Mouse (Mus musculus) olfactory bulb, adult 2 months (tissue): ENCODE measurements at regions not wholly inside any gene's neighbourhood (a gene's known extent, or its start where the extent isn't known, plus 50 kb on each side); places are given as distances from the start of the nearest gene placed in this dataset.

ENCODE experiments used
- H3K27ac ChIP-seq: fragments of 200-500 bp; 2 replicates; pipeline ENCODE4 v1.5.1; 2012; ENCODE audit warnings: low read depth, low read length; ENCODE audit not compliant: insufficient read depth
- H3K4me1 ChIP-seq: fragments of 200-500 bp; 2 replicates; pipeline ENCODE4 v1.6.1; 2012; ENCODE audit warnings: low read length; ENCODE audit not compliant: control insufficient read depth, insufficient read depth
- H3K4me3 ChIP-seq: fragments of 200-500 bp; 2 replicates; pipeline ENCODE4 v1.5.1; 2012; ENCODE audit warnings: mild to moderate bottlenecking, low read depth, low read length, moderate library complexity; ENCODE audit not compliant: insufficient read depth
- CTCF ChIP-seq: fragments of 200-500 bp; IDR thresholded peaks from 2 replicates; pipeline ENCODE4 v1.5.1; 2012; ENCODE audit warnings: low read depth, mild to moderate bottlenecking, low read length, moderate library complexity; ENCODE audit not compliant: insufficient read depth
- POLR2A ChIP-seq: fragments of 200-500 bp; IDR thresholded peaks from 2 replicates; pipeline ENCODE4 v1.6.1; 2012; ENCODE audit warnings: mild to moderate bottlenecking, low read depth, low read length, moderate library complexity; ENCODE audit not compliant: insufficient read depth
- WGBS: fragments of 180-500 bp; shearing (Covaris S2); methylation state at CpG from one replicate; pipeline ENCODE4 v1.1.7; 2018; 5-methylcytosine and 5-hydroxymethylcytosine counted together

DNA sequence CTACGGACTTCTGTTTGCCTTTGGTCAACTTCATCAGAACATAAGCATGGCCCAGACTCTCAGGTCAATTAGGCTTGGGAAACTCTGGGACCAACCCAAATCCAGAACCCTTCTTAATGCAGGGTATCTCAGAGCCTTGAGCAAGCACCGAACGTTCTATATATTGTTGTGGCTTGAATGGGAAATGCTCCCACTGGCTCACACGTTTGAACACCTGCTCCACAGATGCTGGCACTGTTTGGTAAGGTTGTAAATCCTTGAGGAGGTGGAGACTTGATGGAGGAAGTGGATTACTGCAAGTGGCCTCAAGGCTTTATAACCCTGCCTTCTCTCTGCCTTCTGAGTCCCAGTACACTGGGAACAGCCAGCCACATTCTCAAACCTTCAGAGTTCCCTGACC is 231.3 kb upstream of the Tox3 start:
- no peak overlapping the region for H3K27ac ChIP-seq
- H3K4me1 ChIP-seq, result no peaks in the 10 kb centered on the region
- H3K4me3 ChIP-seq, result no peak overlapping the region
- WGBS, result 92% methylated on average over 4 of the region's 4 CpGs
- TF ChIP-seq CTCF (no peak), POLR2A (no peak)

- TF ChIP-seq POLR2A (no peak), CTCF (no peak)
- H3K27ac ChIP-seq, result no peak overlapping the region
- no peaks in the 10 kb centered on the region for H3K4me1 ChIP-seq
- WGBS, result 78% methylated on average over 4 of the region's 4 CpGs
- no peak overlapping the region for H3K4me3 ChIP-seq
These were observed 228.8 kb upstream of the Tox3 start for GRCm38 (mm10) chr8:90576976-90577375.

- Histone ChIP-seq H3K4me1 (no peaks in the 10 kb centered on the region), H3K27ac (no peak overlapping the region), H3K4me3 (no peak overlapping the region)
- WGBS, result 86% methylated on average over 3 of the region's 3 CpGs
- no peak for TF ChIP-seq CTCF
- TF ChIP-seq POLR2A, result no peak
These were observed 226.5 kb upstream of the Tox3 start for GRCm38 (mm10) chr8:90574676-90575075.

GRCm38 (mm10) chr8:90556079-90556427 is 207.9 kb upstream of the Tox3 start:
- no peak for TF ChIP-seq CTCF
- TF ChIP-seq POLR2A, result no peak
- Histone ChIP-seq H3K4me3 (no peak overlapping the region), H3K27ac (no peak overlapping the region), H3K4me1 (no peaks in the 10 kb centered on the region)
- WGBS, result 88% methylated on average over 7 of the region's 7 CpGs

DNA sequence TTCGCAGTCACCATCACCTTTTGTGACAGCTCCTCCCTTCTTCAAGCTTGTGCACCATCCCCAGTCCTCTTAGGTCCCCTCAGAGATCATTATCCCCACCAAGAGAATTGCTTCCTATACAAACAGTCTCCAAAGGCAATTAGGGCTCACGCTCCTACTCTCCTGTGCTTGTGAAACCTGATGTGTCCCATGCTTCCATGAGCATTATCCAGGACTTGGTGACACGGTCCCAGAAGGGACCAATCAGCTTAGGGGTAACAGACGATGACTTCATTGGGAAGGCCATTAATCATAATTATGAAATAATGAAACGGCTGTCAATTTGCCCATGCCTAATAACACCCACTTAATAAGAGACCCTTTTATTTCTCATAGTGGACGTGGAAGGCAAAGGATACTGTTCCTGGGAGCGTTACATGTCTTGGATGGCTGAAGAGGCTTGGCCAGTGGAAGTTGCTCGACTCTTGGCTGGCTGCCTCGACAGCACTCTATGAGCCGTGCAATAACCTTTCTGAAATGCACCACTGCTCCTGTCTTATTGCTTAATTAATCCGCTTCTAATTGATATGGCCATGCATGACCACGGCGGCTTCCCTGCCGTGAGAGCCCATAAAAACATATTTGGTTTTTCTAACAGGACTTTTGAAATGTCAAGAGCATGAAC is 207.4 kb upstream of the Tox3 start:
- TF ChIP-seq CTCF, result no peak
- no peak for TF ChIP-seq POLR2A
- 86% methylated on average over 14 of the region's 14 CpGs for WGBS

DNA sequence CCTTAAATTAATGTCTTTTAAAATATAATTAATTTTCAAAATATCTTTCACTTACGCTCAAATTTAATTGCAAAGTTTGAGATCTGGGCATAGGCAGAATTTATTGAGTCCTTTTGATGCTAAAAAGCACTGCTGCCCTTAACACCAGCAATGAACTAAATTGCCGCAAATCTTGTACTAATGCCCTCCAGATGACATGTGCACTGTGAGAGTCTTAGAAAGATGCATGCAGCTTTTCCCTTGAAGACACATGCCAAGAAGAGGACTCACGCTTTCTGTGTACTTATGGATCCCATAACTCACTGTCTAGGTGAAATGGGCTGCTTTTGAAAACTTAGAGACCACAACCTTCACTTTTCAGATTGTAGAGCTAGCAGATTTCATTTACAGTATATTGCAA is 199.1 kb upstream of the Tox3 start:
- TF ChIP-seq POLR2A (no peak), CTCF (no peak)
- no peak overlapping the region for H3K27ac ChIP-seq
- 93% methylated on average over 3 of the region's 3 CpGs for WGBS
- no peaks in the 10 kb centered on the region for H3K4me1 ChIP-seq
- no peak overlapping the region for H3K4me3 ChIP-seq

More for the DNA sequence above, 207.4 kb upstream of the Tox3 start:
- H3K4me1 ChIP-seq, result no peaks in the 10 kb centered on the region
- H3K27ac ChIP-seq, result no peak overlapping the region
- no peak overlapping the region for H3K4me3 ChIP-seq

DNA sequence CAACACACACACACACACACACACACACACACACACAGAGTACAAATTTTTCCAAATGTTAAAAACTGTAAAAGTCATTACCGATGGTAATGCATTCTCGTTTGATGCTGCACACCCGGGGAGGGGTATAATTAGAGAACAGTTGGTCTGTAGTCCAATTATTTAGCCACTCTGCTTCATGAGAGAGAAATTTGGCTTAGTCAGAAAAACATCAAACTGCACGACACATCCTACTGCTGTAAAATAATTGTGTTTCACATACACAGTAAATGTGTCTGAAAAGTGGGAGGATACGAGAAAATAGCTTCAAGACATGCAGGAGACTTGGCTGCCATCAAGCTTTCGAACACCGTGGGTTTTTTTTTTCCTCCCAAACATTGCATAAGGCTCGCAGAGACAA is 194.5 kb upstream of the Tox3 start:
- WGBS, result 12% methylated on average over 8 of the region's 8 CpGs
- H3K27ac ChIP-seq, result peak overlapping the region; percentile 47; the same call in 1 of the 2 replicates
- no peak overlapping the region for H3K4me3 ChIP-seq
- TF ChIP-seq CTCF (no peak), POLR2A (no peak)
- no peaks in the 10 kb centered on the region for H3K4me1 ChIP-seq

DNA sequence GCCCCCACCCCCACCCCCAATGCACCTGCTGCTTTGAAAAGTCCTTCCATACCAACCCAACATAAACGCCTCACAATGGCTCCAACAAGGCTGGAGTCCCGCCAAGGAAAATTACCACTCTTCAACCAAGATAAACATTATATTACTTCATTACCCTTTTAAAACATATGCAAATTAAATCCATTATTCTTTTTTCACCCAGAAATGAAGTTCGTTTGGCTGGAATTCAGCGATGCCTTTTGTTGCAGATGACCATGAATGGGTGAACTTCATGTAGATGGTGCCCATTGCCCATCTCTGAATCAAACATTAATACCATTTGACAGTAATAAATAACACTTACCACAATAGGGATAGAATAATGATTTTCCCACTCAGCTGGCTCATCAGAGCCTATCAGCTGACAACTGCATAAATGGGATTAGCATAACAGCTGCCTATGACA is 188.1 kb upstream of the Tox3 start:
- Histone ChIP-seq H3K4me3 (no peak overlapping the region), H3K27ac (no peak overlapping the region), H3K4me1 (peaks cover 2% of the 10 kb centered on the region; the same call in 1 of the 2 replicates)
- TF ChIP-seq CTCF (no peak), POLR2A (no peak)
- WGBS, result 23% methylated on average over 4 of the region's 4 CpGs

- peaks cover 2% of the 10 kb centered on the region; the same call in 1 of the 2 replicates for H3K4me1 ChIP-seq
- no peak overlapping the region for H3K4me3 ChIP-seq
- TF ChIP-seq CTCF (no peak), POLR2A (no peak)
- WGBS, result 12% methylated on average over 8 of the region's 8 CpGs
- peak overlapping the region; percentile 90 for H3K27ac ChIP-seq
These were observed 187.5 kb upstream of the Tox3 start for GRCm38 (mm10) chr8:90535515-90536156.

DNA sequence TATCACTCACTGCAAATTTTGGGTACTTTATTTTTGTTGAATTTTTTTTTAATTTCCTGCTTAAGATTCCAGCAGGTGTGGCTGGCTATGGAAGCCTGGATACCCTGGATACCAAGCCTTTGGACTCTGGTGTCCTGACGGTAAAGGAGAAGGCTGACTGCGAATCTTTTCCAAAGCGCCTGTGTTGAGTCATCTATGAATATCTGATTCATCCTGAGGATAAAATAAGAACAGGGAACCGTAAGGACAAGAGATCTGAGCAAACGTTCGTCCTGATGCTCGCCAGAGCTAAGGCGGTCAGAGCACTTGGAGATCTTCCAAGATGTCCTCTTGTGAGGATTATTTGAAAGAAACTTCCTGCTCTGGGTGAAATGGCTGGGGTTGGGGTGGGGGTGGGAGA is 173.2 kb upstream of the Tox3 start:
- 30% methylated on average over 8 of the region's 8 CpGs for WGBS

More for the DNA sequence above, 173.2 kb upstream of the Tox3 start:
- H3K4me1 ChIP-seq, result peaks cover 7% of the 10 kb centered on the region
- H3K27ac ChIP-seq, result no peak overlapping the region
- no peak overlapping the region for H3K4me3 ChIP-seq
- no peak for TF ChIP-seq CTCF
- TF ChIP-seq POLR2A, result no peak
